Mouse (Mus musculus) thymus, postnatal 0 days (tissue): ENCODE data around the gene Atf7. TPM values are rescaled to one million over a fixed set of nuclear protein-coding genes. Genes with fewer than 3 reads are reported as not detected.

Experiments
- DNase-seq: peaks from one replicate; pipeline ENCODE4 v3.0.0-alpha.2; 2015; ENCODE audit warnings: low spot score
- polyA plus RNA-seq: library from polyadenylated mRNA; unstranded; fragments of >200 nt; fragmentation: Nextera tagmentation; extraction: Ambion mirVana; gene quantifications from 2 replicates; pipeline ENCODE4 v1.2.1, GENCODE M21; 2015

Gene Atf7
- polyA plus RNA-seq, 1 experiment from 2014 or later = 21.8 TPM

GRCm38 (mm10) chr15:102516728-102517404 is 108.4 kb downstream of the Atf7 start, which contains the start of gene Map3k12:
Gene Map3k12, minus strand, starts transcription at chr15:102517064.
- DNase-seq = peak; percentile 62

GRCm38 (mm10) chr15:102516293-102516692 is 109.0 kb downstream of the Atf7 start:
- no peak for DNase-seq

GRCm38 (mm10) chr15:102515791-102516190 is 109.5 kb downstream of the Atf7 start:
- DNase-seq = no peak

DNA sequence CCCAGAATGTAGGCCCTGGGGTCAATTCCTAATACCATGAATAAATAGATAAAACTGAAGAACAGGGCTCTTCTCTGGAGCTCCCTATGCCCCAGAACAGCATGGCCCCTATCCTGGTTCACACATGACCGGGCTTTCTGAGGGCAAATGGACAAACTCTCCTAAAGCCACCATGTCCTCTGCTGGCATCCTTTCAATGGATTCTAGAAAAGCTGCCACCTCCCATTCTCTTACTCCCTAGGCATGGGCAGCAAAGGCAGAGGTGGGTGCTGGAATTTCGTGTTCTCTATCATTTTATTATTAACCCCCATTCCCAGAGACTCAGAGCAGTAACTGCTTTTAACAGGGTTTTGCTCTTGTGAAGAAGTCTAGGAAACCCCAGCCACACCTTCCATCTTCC is 110.0 kb downstream of the Atf7 start:
- DNase-seq = no peak

DNA sequence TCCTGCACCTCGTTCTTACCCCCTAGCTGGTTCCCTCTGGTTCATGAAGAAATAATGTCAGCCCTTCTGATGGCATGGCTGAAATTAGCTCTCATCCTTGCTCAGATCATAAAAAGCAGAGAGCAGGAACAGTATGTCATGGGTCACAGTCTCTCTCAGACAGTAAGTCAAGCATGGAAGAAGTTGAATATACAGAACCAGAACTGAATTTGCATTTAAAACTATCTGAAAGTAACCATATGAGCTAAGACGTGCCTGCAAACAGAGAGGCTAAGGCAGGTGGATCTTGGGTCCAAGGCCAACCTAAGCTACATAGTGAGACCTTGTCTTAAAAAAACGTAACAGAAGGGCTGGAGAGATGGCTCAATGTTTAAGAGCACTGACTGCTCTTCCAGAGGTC is 112.3 kb downstream of the Atf7 start:
- no peak for DNase-seq

DNA sequence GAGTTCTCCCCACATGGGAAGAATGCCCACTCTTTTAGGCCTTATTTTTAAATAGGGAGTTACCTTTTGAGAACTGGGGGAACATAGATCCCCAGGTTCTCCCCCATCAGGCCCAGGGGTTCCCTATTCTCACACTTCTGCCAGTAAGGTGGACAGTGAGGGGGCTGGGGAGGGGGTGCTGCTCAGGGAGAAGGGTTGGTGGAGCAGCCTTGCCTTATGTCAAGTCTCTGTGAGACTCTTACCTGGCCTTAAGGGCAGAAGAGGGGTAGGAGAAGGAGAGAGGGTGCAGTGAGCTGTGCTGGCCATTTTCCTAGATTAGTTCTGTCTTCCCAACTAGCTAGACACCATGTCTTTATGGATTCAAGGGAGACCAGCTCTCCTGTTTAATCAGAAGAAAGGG is 112.8 kb downstream of the Atf7 start:
- no peak for DNase-seq

- no peak for DNase-seq
Measured at GRCm38 (mm10) chr15:102512010-102512409, 113.3 kb downstream of the Atf7 start.

GRCm38 (mm10) chr15:102511285-102511833 is 113.9 kb downstream of the Atf7 start:
- no peak for DNase-seq

GRCm38 (mm10) chr15:102510590-102511284 is 114.5 kb downstream of the Atf7 start:
- peak; percentile 81 for DNase-seq

DNA sequence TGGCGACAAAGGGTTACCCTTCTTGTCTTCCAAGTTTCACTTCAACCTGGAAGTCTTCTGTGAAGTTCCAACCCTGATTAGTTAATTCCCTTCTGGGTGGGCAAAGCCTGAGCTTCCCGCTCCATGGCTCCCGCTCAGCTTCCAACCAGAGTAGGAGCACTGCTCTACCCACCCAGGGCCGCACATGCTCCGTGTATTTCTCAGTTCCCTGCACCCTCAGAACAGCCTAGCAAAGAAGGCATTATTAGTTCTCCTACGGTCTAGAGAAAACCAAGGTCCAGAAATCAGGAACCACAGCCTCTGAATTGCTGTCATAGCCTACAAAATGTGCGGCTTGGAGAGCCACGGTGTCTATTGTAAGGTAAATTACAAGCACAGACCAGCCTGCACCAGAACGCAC is 115.2 kb downstream of the Atf7 start:
- DNase-seq = no peak

GRCm38 (mm10) chr15:102508336-102508735 is 116.9 kb downstream of the Atf7 start:
- DNase-seq = no peak

- DNase-seq = no peak
Measured at GRCm38 (mm10) chr15:102507561-102507960, 117.7 kb downstream of the Atf7 start.

GRCm38 (mm10) chr15:102506864-102507263 is 118.4 kb downstream of the Atf7 start:
- DNase-seq = no peak

DNA sequence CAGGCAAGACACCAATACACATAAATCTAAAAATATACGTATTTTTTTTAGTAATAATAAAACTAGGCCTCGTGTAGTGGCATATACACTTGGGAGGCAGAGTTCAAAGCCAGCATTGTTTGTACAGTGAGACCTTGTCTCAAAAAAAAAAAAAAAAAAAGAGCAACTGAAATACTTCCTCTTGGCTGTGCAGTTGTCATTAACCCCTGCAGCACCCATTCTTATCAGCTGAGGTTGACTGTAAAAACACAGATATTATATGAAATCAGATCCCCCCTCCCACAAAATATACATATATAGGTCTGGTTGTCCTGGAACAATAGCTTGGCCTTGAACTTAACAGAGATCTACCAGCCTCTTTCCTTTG is 118.8 kb downstream of the Atf7 start:
- no peak for DNase-seq

DNA sequence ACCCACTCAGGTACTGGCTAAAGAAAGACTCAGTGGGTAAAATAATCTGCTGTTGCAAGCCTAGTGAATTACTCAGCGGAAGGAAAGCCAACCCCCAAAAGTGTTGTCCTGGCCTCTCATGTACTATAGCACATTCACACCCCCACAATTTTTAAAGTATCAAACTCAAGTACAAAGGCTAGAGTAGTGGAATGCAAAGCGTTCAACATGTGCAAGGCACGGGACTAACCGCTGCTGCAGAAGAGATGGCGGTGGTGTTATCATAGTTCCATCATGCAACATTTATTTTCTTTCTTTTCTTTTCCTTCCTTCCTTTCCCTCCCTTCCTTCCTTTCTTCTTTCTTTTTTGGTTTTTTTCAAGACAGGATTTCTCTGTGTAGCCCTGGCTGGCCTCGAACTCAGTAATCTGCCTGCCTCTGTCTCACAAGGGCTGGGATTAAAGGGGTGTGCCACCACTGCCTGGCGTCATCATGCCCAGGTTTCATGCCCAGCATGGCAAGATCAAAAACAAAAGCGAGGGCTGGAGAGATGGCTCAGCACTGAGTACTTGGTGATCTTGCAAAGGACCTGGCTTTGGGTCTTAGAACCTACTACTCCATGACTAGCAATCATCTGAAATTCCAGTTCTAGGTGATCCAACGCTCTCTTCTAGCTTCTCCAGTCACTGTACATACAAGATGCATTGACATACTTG is 119.3 kb downstream of the Atf7 start:
- no peak for DNase-seq

DNA sequence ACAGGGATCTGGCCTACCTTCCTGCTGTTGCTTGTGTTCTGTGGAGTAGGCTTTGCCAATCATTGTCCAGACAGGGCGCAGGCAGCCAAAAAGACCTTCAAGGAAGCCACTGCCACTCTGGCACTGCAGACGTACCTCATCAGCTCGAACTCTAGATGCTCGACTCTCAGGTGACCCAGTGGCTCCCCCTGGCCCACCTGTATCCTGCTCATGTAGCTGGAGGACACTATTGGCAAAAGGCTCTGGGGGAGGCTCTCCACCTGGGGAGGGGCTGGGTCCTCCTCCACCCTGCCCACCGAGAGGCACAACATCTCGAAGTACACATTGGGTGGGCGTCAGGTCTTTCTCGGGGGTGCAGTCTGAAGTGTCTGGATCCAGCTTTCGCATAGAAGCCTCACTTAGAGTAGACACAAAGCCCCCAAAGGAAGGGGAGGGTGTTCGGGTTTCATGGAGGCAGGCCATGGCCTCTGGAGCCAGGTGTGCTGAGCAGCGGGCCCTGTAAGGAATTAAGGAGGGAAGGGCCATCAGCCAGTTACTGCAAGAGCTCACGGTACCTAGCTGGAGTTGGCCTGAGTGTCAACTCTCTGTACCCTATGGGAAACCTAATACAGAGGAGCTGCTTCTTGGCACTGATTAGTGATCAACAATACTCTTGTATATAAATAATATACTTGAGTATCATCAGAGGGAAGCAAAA is 120.0 kb downstream of the Atf7 start:
- no peak for DNase-seq

DNA sequence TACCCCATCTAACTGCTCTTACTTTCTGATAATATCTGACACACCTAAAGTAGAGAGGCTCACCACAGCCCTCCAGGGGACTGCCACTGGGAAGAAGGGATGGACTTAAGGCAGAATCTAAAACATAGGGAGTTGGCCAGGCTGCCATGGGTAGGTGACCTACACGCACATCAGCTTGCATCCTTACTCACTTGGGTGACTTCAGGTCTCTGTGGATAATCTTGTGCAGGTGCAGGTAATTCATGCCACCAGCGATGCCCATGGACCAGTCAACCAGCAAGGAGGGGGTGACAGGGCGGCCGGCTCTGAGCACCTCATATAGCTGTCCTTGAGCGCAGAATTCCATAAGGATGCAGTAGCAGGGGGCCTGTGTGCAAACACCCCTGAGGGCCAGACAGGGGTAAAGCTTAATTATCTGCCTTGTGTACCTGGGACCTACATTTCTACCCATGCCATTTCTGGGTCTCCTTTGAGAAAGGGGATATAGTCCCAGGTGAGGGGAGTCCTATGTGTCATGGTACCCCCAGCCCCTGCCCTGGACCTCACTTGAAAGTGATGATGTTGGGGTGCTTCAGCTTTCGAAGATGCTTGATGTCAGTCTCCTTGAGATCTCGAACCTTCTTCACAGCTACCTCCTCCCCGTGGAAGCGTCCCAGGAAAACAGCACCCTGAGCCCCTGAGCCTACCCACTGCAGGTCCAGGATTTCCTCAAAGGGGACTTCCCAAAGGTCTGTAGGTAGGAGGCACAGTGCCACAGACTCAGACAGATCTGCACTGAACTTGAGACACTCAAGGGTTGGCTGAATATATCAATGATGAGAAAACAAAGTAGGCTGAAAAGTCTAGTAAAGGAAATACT is 121.1 kb downstream of the Atf7 start:
- DNase-seq = no peak

- DNase-seq = no peak
Measured at GRCm38 (mm10) chr15:102503447-102503846, 121.8 kb downstream of the Atf7 start, which contains the start of gene Gm10337. Gene Gm10337, plus strand, starts transcription at chr15:102503722.

GRCm38 (mm10) chr15:102502254-102502840 is 122.9 kb downstream of the Atf7 start:
- no peak for DNase-seq
